Mouse (Mus musculus): Measurements from ENCODE around the gene Akr1e1. TPM values are rescaled to one million over a fixed set of nuclear protein-coding genes. Genes with fewer than 3 reads are reported as not detected.

Akr1e1 gene
- polyA plus RNA-seq (2014; fragmentation: Illumina TruSeq; extraction: RNeasy Lipid Tissue Mini Kit (QIAGEN cat#74804); ENCODE audit: low read depth, low replicate concordance), result 54.4 TPM

GRCm38 (mm10) chr13:4608961-4609409 lies at the start of gene Akr1e1:
Akr1e1 (minus strand) TSS chr13:4609174.

GRCm38 (mm10) chr13:4573871-4574270 lies 35.1 kb downstream of the Akr1e1 start, which contains the start of gene Akr1c21:
Akr1c21 (plus strand) TSS chr13:4574075.

Other genes starting within 250 kb of the Akr1e1 start
- not detected for gene Akr1c6, start 174.9 kb downstream of the Akr1e1 start, polyA plus RNA-seq (2014; fragmentation: Illumina TruSeq; extraction: RNeasy Lipid Tissue Mini Kit (QIAGEN cat#74804); ENCODE audit: low read depth, low replicate concordance)
- not detected for gene Akr1c20, start 85.8 kb downstream of the Akr1e1 start, polyA plus RNA-seq (2014; fragmentation: Illumina TruSeq; extraction: RNeasy Lipid Tissue Mini Kit (QIAGEN cat#74804); ENCODE audit: low read depth, low replicate concordance)
- gene Akr1c21, start 35.1 kb downstream of the Akr1e1 start, polyA plus RNA-seq (2014; fragmentation: Illumina TruSeq; extraction: RNeasy Lipid Tissue Mini Kit (QIAGEN cat#74804); ENCODE audit: low read depth, low replicate concordance), result not detected

All from sigmoid colon, adult 10 weeks (tissue).